Mouse (Mus musculus) lung, postnatal 25 days (tissue): ENCODE measurements around the gene Ttc41.

Source experiments
- DNase-seq: peaks from one replicate; pipeline ENCODE4 v3.0.0; 2022; ENCODE audit warnings: low spot score

The Ttc41 gene

GRCm38 (mm10) chr10:86784126-86784675 lies 78.6 kb downstream of the Ttc41 start:
- DNase-seq, result no peak

DNA sequence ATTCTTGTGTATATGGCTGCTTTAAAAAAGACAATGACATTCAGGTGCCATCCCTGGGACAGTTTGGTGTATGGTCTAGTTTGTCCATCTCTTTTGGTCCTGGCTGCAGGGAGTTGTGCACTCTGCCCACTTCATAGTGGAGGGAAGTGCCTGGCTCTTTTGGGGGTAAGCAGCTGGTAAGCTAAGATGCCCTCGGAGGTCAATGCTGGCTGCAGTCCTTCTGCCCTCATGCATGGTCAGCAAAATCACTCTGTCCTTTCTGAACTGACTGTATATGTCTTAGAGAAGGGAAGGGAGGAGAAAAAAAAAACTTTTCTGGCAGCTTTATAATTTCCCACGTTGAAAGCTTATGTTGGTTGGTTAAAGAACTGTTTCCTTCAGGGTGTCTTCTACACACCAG lies 79.8 kb downstream of the Ttc41 start:
- no peak for DNase-seq

- DNase-seq, result no peak
Observed at GRCm38 (mm10) chr10:86786083-86786482, 80.5 kb downstream of the Ttc41 start.

DNA sequence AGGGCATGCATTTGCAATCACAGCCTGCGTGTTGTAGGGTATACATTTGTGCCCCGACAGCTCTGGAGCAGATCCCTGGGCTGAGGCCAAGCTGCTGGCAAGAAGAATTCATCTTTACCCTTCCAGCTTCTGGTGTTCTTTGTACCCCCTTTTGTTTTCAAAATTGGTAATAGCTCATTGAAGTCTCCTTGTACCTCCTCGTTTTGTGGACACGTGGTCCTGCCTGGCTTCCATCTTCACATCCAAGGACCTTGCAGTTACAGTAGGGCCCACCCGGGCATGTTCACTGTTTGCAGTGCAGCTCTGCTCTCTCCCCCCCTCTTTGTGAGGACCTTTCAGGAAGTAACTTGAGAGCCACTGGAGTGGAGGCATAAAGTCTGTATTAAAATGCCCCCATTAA lies 82.6 kb downstream of the Ttc41 start:
- DNase-seq, result no peak

DNA sequence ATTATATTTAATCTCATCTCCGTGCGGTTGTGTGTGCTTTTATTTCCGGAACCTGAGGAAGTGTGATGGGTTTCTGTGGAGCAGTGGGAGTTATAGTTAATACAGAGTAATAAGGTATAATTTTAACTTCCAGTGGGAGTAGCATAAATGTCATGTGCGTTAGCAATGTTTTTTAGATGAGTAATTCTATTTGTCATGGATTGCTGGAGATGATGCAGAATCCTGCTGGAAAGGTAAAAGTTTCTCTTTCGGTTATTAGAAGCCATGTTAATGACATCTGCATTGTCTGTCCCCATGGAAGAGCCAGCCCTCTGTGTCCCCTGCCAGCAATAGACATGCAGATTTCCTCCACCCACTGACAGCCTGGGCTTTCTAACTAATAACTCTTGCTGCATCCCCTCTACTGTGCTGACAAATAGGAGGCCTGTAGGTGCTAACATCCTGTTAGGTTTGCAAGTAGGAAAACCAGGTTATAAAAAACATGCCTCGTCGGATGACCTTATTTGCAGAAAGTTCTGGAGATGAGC lies 83.6 kb downstream of the Ttc41 start:
- no peak for DNase-seq

GRCm38 (mm10) chr10:86791507-86792184 lies 86.0 kb downstream of the Ttc41 start:
- DNase-seq, result no peak

- peak; percentile 50 for DNase-seq
Observed at GRCm38 (mm10) chr10:86793509-86793951, 87.9 kb downstream of the Ttc41 start.

- no peak for DNase-seq
Observed at GRCm38 (mm10) chr10:86794196-86794595, 88.6 kb downstream of the Ttc41 start.

DNA sequence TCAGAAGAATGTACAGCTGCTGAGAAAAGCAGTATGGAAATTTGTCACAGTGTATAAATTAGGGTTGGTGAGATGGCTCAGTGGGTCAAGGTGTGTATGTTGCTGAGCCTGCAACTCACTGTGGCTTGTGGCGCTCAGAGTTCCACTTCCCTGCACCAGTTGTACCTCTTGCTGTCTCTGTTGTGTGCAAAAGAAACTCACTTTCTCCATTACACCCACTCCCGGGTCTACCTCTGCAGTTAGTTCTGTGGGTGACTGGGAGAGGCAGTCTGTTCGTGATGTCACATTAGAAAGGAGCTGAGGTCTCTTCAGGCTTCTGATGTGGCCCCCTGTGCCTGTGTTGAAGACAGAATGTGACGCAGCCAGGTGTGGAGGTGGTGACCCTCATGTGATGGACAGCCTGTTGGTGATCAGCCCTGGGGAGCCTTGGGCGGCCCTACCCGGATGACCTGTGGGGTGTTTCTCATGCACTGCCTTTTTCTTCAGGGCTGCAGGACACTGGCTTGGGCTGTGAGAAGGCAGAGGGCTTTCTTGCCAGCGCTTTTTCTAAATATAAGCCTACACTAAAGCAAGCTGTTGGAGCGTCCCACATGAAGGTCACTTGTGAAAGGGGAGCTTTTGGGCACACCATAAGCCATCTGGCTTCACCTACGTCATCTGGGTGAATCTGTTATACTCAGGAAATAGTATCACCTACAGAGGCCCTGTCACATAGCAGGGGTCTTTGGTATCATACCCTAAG lies 89.4 kb downstream of the Ttc41 start:
- no peak for DNase-seq

DNA sequence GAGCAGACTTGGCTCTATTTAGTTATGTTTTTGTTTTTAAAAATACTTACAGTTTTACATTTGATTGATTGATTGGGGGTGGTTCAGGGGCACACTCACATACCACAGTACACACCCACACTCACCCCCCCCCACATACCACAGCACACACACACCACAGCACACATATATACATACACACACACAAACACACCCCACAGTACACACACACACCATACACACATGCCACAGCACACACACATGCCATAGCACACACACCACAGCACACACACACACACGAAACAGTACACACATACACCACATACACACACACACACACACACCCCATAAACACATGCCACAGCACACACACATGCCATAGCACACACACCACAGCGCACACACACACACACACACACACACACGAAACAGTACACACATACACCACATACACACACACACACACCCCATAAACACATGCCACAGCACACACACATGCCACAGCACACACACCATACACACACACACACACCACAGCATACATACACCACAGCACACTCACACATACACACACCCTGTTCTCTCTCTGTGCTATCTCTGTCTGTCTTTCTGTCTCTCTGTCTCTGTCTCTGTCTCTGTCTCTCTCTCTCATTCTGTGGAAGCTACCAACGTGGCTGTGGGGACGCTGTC lies 90.6 kb downstream of the Ttc41 start:
- DNase-seq, result no peak

- no peak for DNase-seq
Observed at GRCm38 (mm10) chr10:86807362-86807761, 101.8 kb downstream of the Ttc41 start.

DNA sequence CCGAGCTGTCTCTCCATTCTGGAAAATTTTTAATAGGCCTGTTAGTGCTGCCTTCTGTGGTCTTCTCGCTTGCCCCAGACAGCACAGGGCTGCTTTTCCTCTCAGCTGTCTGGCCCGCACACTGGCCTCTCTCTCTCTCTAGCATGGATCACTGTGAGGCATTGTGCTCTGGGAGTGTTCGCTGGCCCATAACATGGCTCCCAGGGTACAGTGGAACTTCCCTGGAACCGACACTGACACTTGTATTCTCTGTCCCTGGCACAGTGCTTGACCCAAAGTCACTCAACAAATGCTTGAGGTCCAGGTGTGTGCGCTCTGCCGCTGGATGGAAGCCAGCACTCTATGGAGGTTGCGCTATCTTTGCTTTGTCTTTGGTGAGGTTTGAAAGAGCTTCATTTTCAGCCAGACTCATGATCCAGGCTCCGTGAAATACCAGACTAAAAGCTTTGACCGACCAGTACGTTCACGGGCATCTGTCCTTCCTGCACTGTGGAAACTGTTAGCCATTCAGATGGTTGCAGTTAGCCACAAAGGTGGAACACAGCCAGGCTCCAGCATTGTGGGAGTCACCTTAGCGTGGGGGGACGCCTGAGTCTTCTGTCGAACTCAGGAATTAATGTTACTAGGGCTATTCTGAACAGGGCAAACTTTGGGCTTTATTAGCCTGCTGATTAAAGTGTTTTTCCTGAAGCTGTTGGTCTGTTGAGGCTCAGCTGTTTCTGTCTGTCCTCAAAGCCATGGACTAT lies 102.6 kb downstream of the Ttc41 start:
- no peak for DNase-seq

- no peak for DNase-seq
Observed at GRCm38 (mm10) chr10:86810000-86810399, 104.4 kb downstream of the Ttc41 start.

- no peak for DNase-seq
Observed at GRCm38 (mm10) chr10:86810612-86811011, 105.0 kb downstream of the Ttc41 start.

DNA sequence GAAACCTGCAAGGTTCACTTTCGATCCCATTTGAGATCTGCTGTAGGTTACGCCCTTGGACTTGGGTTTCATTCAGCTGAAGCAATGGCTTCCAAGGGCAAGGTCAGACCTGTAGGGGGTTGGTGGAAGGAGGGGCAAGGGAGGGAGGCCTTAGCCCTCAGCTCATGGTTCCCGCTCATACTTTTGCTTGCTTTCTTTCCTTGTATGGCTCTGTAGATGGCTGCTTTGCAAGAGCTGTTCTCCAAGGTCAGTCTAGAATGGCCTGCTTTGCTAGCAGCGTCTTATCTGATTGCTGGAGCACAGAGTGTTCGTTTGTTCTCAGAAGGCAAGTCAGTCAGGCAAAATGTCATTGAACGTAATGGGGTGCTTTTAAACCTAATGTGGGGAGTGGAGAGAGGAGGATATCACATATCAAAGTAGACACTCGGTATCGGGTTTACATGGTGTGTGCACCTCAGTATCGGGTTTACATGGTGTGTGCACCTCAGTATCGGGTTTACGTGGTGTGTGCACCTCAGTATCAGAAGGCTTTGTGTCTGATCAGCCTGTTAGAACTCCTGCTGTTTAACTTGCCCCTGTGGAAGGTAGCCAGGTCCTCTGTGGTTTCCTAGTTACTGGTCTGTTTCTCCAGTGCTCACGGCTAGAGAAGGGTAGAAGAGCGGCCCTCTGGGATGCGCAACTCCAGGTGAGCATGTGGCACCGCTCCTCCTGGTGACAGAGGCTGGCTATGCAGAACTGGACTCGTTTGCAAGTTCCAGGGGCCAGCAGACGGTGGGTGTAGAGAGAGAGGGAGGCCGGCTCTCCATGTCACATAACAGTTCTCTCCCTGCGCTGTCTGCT lies 108.9 kb downstream of the Ttc41 start:
- DNase-seq, result no peak

GRCm38 (mm10) chr10:86815133-86815532 lies 109.5 kb downstream of the Ttc41 start:
- no peak for DNase-seq

DNA sequence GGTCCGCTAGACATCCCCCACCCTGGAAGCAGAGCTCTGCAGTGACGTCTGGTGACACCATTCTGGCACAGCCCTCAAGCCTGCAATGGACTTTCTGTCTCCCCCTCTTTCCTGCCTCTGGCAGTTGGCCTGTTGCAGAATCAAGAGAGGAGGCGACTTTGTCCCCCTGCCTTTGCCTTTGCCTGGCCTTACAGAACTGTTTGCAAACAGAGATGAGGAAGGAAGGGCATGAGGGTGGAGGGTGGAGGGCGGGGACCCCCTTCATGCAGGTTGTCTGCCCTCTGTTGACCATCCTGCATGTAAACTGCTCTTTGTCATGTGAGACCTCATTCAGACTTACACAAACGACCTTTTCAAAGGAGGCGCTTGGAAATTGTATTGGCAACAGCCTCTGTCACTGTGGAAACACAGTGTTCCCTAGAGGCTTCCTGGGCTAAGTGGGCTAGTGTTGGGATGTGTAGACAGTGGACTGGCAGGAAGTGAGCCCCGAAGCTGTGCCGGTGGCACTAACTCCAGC lies 114.1 kb downstream of the Ttc41 start:
- DNase-seq, result no peak

DNA sequence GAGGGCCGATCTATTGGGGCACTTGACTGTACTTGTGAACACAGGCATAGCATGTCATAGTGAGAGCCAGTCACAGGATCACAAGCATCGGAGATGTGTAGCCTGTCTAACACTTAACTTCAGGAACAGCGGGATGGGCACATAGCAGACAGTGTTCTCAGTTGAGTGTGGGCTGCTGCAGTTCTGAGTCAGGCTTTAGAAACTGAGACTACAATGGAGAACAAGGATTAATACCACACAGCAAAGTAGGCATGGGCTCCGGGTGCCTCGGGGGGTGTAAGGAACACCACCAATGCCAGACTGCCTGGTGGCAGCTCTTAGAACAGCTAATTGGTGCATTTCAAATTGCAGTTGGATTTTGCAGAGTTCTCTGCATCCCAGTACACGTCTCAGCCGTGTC lies 115.4 kb downstream of the Ttc41 start:
- no peak for DNase-seq

DNA sequence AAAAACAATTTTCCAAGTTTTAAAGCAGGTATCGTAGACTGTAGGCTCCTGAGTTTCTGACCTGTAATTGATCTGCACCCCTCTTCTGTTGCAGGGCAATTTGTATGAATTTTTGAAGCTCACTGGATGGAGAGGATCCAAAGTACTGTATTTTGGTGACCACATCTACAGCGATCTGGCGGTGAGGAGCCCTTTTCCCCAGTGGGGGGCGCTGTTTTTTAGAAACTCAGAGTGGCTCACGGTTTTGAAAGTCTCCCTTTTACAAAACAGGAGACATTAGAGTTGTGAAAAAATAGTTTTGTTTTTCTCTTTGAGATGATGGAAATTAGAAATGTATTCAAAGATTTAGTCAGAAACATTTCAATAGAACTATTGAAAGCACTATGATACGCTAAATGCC lies 118.5 kb downstream of the Ttc41 start:
- no peak for DNase-seq

DNA sequence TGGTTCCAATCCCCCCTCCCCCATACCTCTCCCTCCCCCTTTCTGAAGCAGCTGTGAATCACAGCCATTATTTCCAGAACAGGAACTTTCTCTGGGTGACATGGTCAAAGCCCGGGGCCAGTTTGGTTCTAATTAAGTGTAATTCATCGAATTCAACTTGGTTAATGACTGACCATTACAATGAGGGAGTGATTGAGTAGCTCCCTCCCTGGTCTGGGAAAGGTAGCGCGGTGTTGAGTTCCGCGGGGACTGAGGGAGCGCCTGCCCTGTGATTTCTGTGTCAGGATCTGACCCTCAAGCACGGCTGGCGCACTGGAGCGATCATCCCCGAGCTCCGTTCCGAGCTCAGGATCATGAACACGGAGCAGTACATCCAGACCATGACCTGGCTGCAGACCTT lies 119.3 kb downstream of the Ttc41 start:
- DNase-seq, result no peak
